In genomic region chr1:98053447-98053846, GRCm38 (mm10) we compare ENCODE assay signal across 17 mouse cellular contexts. TPM values are rescaled to one million over a fixed set of nuclear protein-coding genes. Genes with fewer than 3 reads are reported as not detected.
A peak's percentile ranks its signal among the peaks of the same experiment; 100 is the strongest.
DNase-seq lines count a peak whose midpoint lies in the region; ATAC-seq and TF ChIP-seq lines count a peak whose summit lies in the region.
"Had no signal": no experiment of that assay in that cellular context is flagged by ENCODE, and none has a peak within 500 bp of the region (broad histone marks: within the 10 kb centered on the region; RNA-seq: fewer than 3 reads in every experiment).

No protein-coding gene starts in this region.

- no peak overlapping the region for H3K27ac ChIP-seq in forebrain, postnatal 0 days (ENCODE audit: low read depth, low read length)
- no peak overlapping the region for H3K27ac ChIP-seq in forebrain, embryonic 12.5 days
- no peak overlapping the region for H3K27ac ChIP-seq in midbrain, postnatal 0 days (ENCODE audit: low read depth, low read length)
- H3K27ac ChIP-seq in liver, embryonic 12.5 days = no peak overlapping the region
- H3K27ac ChIP-seq: embryonic facial prominence, embryonic 15.5 days; forebrain, embryonic 10.5 days; intestine, embryonic 15.5 days had no signal

- WGBS in forebrain, postnatal 0 days = 51% methylated on average over 2 of the region's 2 CpGs
- 51% methylated on average over 2 of the region's 2 CpGs for WGBS in forebrain, embryonic 12.5 days
- WGBS in midbrain, postnatal 0 days = 38% methylated on average over 2 of the region's 2 CpGs
- 86% methylated on average over 2 of the region's 2 CpGs for WGBS in liver, embryonic 12.5 days (ENCODE audit: insufficient replicate concordance)

- H3K4me2 ChIP-seq in forebrain, postnatal 0 days (ENCODE audit: low read depth) = no peak overlapping the region
- H3K4me2 ChIP-seq in forebrain, embryonic 12.5 days = no peak overlapping the region
- H3K4me2 ChIP-seq in midbrain, postnatal 0 days (ENCODE audit: low read depth, low read length, poor library complexity, severe bottlenecking) = no peak overlapping the region
- no peak overlapping the region for H3K4me2 ChIP-seq in liver, embryonic 12.5 days
- H3K4me2 ChIP-seq: embryonic facial prominence, embryonic 15.5 days; heart, embryonic 11.5 days; intestine, embryonic 15.5 days had no signal

- H3K4me1 ChIP-seq in forebrain, postnatal 0 days (ENCODE audit: insufficient read depth) = peaks cover 7% of the 10 kb centered on the region
- peaks cover 28% of the 10 kb centered on the region for H3K4me1 ChIP-seq in forebrain, embryonic 12.5 days
- H3K4me1 ChIP-seq in midbrain, postnatal 0 days (ENCODE audit: insufficient read depth, low read length) = no peaks in the 10 kb centered on the region
- no peaks in the 10 kb centered on the region for H3K4me1 ChIP-seq in liver, embryonic 12.5 days
- H3K4me1 ChIP-seq: intestine, embryonic 15.5 days had no signal

- TF ChIP-seq CTCF in forebrain, postnatal 0 days (IDR thresholded peaks at IDR 0.05; ENCODE audit: low read depth) = peak; percentile 40
- TF ChIP-seq CTCF in midbrain, postnatal 0 days (IDR thresholded peaks at IDR 0.05) = peak; percentile 60

- no peak overlapping the region for H3K9ac ChIP-seq in forebrain, postnatal 0 days
- no peak overlapping the region for H3K9ac ChIP-seq in forebrain, embryonic 12.5 days
- H3K9ac ChIP-seq in midbrain, postnatal 0 days (replicated peaks; ENCODE audit: low read length, poor library complexity, severe bottlenecking) = no peak overlapping the region
- H3K9ac ChIP-seq in liver, embryonic 12.5 days = no peak overlapping the region
- H3K9ac ChIP-seq: embryonic facial prominence, embryonic 15.5 days; intestine, embryonic 15.5 days had no signal

- no peaks in the 10 kb centered on the region for H3K27me3 ChIP-seq in forebrain, postnatal 0 days (ENCODE audit: insufficient read depth, low read length)
- no peaks in the 10 kb centered on the region for H3K27me3 ChIP-seq in forebrain, embryonic 12.5 days
- no peaks in the 10 kb centered on the region for H3K27me3 ChIP-seq in midbrain, postnatal 0 days (ENCODE audit: insufficient read depth, low read length)
- H3K27me3 ChIP-seq in liver, embryonic 12.5 days (replicated peaks) = no peaks in the 10 kb centered on the region
- H3K27me3 ChIP-seq: embryonic facial prominence, embryonic 15.5 days; intestine, embryonic 15.5 days had no signal

- 0 out of 2 replicates have a peak, but pooled peaks have one; percentile 19 for ATAC-seq in forebrain, postnatal 0 days
- ATAC-seq in forebrain, embryonic 12.5 days (ENCODE audit: low FRiP score) = no peak
- ATAC-seq in midbrain, postnatal 0 days (ENCODE audit: low FRiP score) = 0 out of 2 replicates have a peak, but pooled peaks have one; percentile 66
- no peak for ATAC-seq in liver, embryonic 12.5 days
- ATAC-seq: intestine, embryonic 15.5 days had no signal

- H3K4me3 ChIP-seq in forebrain, postnatal 0 days (ENCODE audit: low read depth, low read length) = no peak overlapping the region
- H3K4me3 ChIP-seq in forebrain, embryonic 12.5 days (replicated peaks) = no peak overlapping the region
- H3K4me3 ChIP-seq in midbrain, postnatal 0 days (ENCODE audit: low read depth, low read length) = no peak overlapping the region
- no peak overlapping the region for H3K4me3 ChIP-seq in liver, embryonic 12.5 days
- H3K4me3 ChIP-seq: embryonic facial prominence, embryonic 15.5 days; forebrain, embryonic 10.5 days; intestine, embryonic 15.5 days had no signal

- DNase-seq in forebrain, postnatal 0 days = no peak
- peak; percentile 28 for DNase-seq in kidney, postnatal 10 days
- no peak for DNase-seq in kidney, adult 11 months
- DNase-seq in adrenal gland, postnatal 36 days = peak; percentile 46 to 64
- DNase-seq in midbrain, postnatal 0 days (ENCODE audit: low spot score) = no peak
- DNase-seq: gastrocnemius, postnatal 25 days; heart, postnatal 14 days; kidney, postnatal 36 days; lung, adult 2 months; lung, postnatal 36 days; right cerebral cortex, adult 18-20 months had no signal

- H3K9me3 ChIP-seq in forebrain, postnatal 0 days (ENCODE audit: low read length) = no peaks in the 10 kb centered on the region
- H3K9me3 ChIP-seq in forebrain, embryonic 12.5 days = no peaks in the 10 kb centered on the region
- H3K9me3 ChIP-seq in midbrain, postnatal 0 days (ENCODE audit: low read length) = no peaks in the 10 kb centered on the region
- H3K9me3 ChIP-seq in liver, embryonic 12.5 days (replicated peaks) = no peaks in the 10 kb centered on the region
- H3K9me3 ChIP-seq: embryonic facial prominence, embryonic 15.5 days; forebrain, embryonic 10.5 days; intestine, embryonic 15.5 days had no signal

- H3K36me3 ChIP-seq in forebrain, postnatal 0 days (ENCODE audit: insufficient read depth) = no peaks in the 10 kb centered on the region
- H3K36me3 ChIP-seq in forebrain, embryonic 12.5 days (replicated peaks) = no peaks in the 10 kb centered on the region
- no peaks in the 10 kb centered on the region for H3K36me3 ChIP-seq in midbrain, postnatal 0 days (ENCODE audit: insufficient read depth, low read length)
- H3K36me3 ChIP-seq in liver, embryonic 12.5 days = no peaks in the 10 kb centered on the region
- H3K36me3 ChIP-seq: embryonic facial prominence, embryonic 15.5 days; forebrain, embryonic 10.5 days; intestine, embryonic 15.5 days had no signal

RNA-seq across cellular contexts. Expression of gene Pam, which starts 42.0 kb away (rescaled TPM):
- total RNA-seq in forebrain, postnatal 0 days (2014; rRNA removed) = 89.1 and 93.3 TPM in 2 replicates
- polyA plus RNA-seq in forebrain, postnatal 0 days (2015; fragmentation: Nextera tagmentation; extraction: Ambion mirVana) = 37.8 and 43.7 TPM in 2 replicates
- polyA plus RNA-seq in forebrain, embryonic 12.5 days (2016; fragmentation: Nextera tagmentation; extraction: Ambion mirVana) = 25.4 and 29.8 TPM in 2 replicates
- 100 to 1,000 TPM; 379 to 391 TPM for total RNA-seq in adrenal gland, postnatal 36 days (2021)
- 104 and 125 TPM in 2 replicates for total RNA-seq in midbrain, postnatal 0 days (2014; rRNA removed)
- polyA plus RNA-seq in midbrain, postnatal 0 days (2015; fragmentation: Nextera tagmentation; extraction: Ambion mirVana) = 38.8 and 46.6 TPM in 2 replicates
- polyA plus RNA-seq in liver, embryonic 12.5 days (2016; fragmentation: Nextera tagmentation; extraction: Ambion mirVana) = 10.8 and 11.3 TPM in 2 replicates

Comparison
In these comparisons a context has a peak if more than half of its experiments do, and no peak if none do; other contexts are left out.
1. ATAC-seq: peak in forebrain, postnatal 0 days (single experiment) and midbrain, postnatal 0 days (single experiment); none in forebrain, embryonic 12.5 days (single experiment) and liver, embryonic 12.5 days (single experiment).
2. DNase-seq: peak in kidney, postnatal 10 days (single experiment) and adrenal gland, postnatal 36 days (2 of 2); none in forebrain, postnatal 0 days (single experiment), kidney, adult 11 months (single experiment) and midbrain, postnatal 0 days (single experiment).